Mouse (Mus musculus) common myeloid progenitor, adult 5-6 weeks (primary cell): ENCODE results near the gene Irgc1. TPM values are rescaled to one million over a fixed set of nuclear protein-coding genes. Genes with fewer than 3 reads are reported as not detected.

Experiments used
- total RNA-seq: library from RNA; stranded (forward); fragments of 200-1000, 187-1606 nt; gene quantifications from 2 replicates; pipeline ENCODE4 v1.2.3, GENCODE M21; 2017

Irgc1 gene
- total RNA-seq, 1 experiment from 2014 or later: not detected

Other genes with a start within 250 kb of the Irgc1 start
- 12.0 and 26.3 TPM in 2 replicates for gene Zfp111, start 240.9 kb downstream of the Irgc1 start, total RNA-seq
- 9.8 and 14.8 TPM in 2 replicates for gene Zfp109, start 214.7 kb downstream of the Irgc1 start, total RNA-seq
- 1.5 and 3.8 TPM in 2 replicates for gene Zfp108, start 197.5 kb downstream of the Irgc1 start, total RNA-seq
- 1.6 and 4.9 TPM in 2 replicates for gene Zfp93, start 181.9 kb downstream of the Irgc1 start, total RNA-seq
- gene Zfp61, start 151.1 kb downstream of the Irgc1 start, total RNA-seq: 15.7 and 21.4 TPM in 2 replicates
- 2.4 and 6.5 TPM in 2 replicates for gene Zfp94, start 135.6 kb downstream of the Irgc1 start, total RNA-seq
- not detected in 2 replicates for gene Tescl, start 118.4 kb downstream of the Irgc1 start, total RNA-seq
- gene Lypd5, start 103.1 kb downstream of the Irgc1 start, total RNA-seq: not detected in 2 replicates
- gene Kcnn4, start 82.0 kb downstream of the Irgc1 start, total RNA-seq: 70.8 and 84.9 TPM in 2 replicates
- 25.2 and 33.1 TPM in 2 replicates for gene Smg9, start 52.7 kb downstream of the Irgc1 start, total RNA-seq
- gene Plaur, start 10.2 kb upstream of the Irgc1 start, total RNA-seq: 3.6 and 10.2 TPM in 2 replicates
- not detected in 2 replicates for gene Cadm4, start 29.7 kb upstream of the Irgc1 start, total RNA-seq
- gene Zfp428, start 54.7 kb upstream of the Irgc1 start, total RNA-seq: 7.0 and 9.0 TPM in 2 replicates
- not detected in 2 replicates for gene AC161166.1, start 60.2 kb upstream of the Irgc1 start, total RNA-seq
- 3.5 and 6.0 TPM in 2 replicates for gene Irgq, start 78.4 kb upstream of the Irgc1 start, total RNA-seq
- gene Pinlyp, start 93.8 kb upstream of the Irgc1 start, total RNA-seq: not detected in 2 replicates
- gene Xrcc1, start 94.0 kb upstream of the Irgc1 start, total RNA-seq: 32.2 and 37.0 TPM in 2 replicates
- gene Ethe1, start 135.2 kb upstream of the Irgc1 start, total RNA-seq: 13.2 and 14.6 TPM in 2 replicates
- gene Zfp575, start 135.3 kb upstream of the Irgc1 start, total RNA-seq: not detected in 2 replicates
- 9.6 and 14.7 TPM in 2 replicates for gene Phldb3, start 158.5 kb upstream of the Irgc1 start, total RNA-seq
- not detected in 2 replicates for gene Lypd3, start 184.3 kb upstream of the Irgc1 start, total RNA-seq
- not detected in 2 replicates for gene Tex101, start 224.4 kb upstream of the Irgc1 start, total RNA-seq